Mouse (Mus musculus): ENCODE results near the gene Usp1.

DNA sequence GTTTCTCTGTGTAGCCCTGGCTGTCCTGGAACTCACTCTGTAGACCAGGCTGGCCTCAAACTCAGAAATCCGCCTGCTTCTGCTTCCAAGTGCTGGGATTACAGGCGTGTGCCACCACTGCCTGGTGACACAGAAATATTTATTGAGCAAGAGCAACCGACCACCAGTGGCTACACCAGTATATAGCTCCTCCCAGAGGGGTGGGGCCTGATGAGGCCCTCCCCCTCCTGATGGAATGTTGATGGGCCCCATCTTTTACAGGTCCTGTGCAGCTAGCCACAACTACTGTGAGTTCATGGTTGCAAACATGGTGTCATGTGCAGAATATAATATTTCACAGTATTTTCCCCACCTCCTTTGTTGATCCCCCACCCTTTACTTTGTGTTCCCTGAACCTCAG lies 40.9 kb upstream of the Usp1 start:
- TF ChIP-seq CTCF (IDR thresholded peaks at IDR 0.05; ENCODE audit: extremely low read depth, insufficient read depth, insufficient read length, insufficient replicate concordance), result no peak
- TF ChIP-seq POLR2A (IDR thresholded peaks at IDR 0.05; ENCODE audit: low read depth, low read length), result no peak

All from spleen, adult 2 months (tissue).